Mouse (Mus musculus): ENCODE results near the gene Gm8011.
"Not testable (repeated sequence)": the region's sequence is repeated elsewhere in the genome, so short reads cannot be mapped to it uniquely, and the experiment has no call there.

Gene Gm8011

GRCm38 (mm10) chr14:42463581-42463980 lies at the start of gene Gm8011:
TSS of gene Gm8011 (plus strand) at chr14:42463881.
- not testable (repeated sequence) for DNase-seq (ENCODE audit: low spot score)

DNA sequence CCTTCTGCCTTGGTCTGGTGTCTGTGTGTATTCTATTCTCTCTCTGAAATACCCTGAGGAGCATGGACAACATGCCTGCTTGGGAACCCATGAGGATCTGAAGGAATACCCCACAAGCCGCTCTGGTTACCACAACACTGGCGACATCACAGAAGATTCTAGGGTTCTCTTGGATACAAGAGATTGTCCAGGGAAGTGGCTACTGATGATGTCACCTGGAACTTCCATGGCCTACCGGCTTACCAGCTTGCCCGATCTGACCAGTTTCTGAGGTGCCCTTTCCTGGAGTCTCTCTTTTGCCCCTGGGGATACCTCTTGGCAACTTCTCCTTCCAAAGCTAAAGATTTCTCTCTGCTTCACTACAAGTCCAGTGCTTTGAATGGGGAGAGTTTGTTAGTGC lies 24.1 kb upstream of the Gm8011 start, which contains the start of gene Gm8005:
TSS of gene Gm8005 (minus strand) at position 101 of the 400 bp plus-strand sequence.
- DNase-seq (ENCODE audit: low spot score), result not testable (repeated sequence)

DNA sequence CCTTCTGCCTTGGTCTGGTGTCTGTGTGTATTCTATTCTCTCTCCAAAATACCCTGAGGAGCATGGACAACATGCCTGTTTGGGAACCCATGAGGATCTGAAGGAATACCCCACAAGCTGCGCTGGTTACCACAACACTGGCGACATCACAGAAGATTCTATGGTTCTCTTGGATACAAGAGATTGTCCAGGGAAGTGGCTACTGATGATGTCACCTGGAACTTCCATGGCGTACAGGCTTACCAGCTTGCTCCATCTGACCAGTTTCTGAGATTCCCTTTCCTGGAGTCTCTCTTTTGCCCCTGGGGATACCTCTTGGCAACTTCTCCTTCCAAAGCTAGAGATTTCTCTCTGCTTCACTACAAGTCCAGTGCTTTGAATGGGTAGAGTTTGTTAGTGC lies 38.6 kb downstream of the Gm8011 start, which contains the start of gene Gm8020:
TSS of gene Gm8020 (minus strand) at position 101 of the 400 bp plus-strand sequence.
- not testable (repeated sequence) for DNase-seq (ENCODE audit: low spot score)

Measured in T-cell, adult 2 months (primary cell).